Mouse (Mus musculus): ENCODE measurements at regions not wholly inside any gene's neighbourhood (a gene's known extent, or its start where the extent isn't known, plus 50 kb on each side); places are given as distances from the start of the nearest gene placed in this dataset.

GRCm38 (mm10) chr8:115764551-115764950 lies 57.0 kb upstream of the Maf start:
- no peaks in the 10 kb centered on the region for H3K27me3 ChIP-seq (ENCODE audit: control insufficient read depth, insufficient read depth, low read length)
- DNase-seq (ENCODE audit: extremely low read depth, low read depth, low spot score), result no peak
- H3K27ac ChIP-seq (replicated peaks; ENCODE audit: insufficient read depth, low read depth, low read length), result no peak overlapping the region
- no peaks in the 10 kb centered on the region for H3K4me1 ChIP-seq (ENCODE audit: control insufficient read depth, insufficient read depth, low read length)
- H3K36me3 ChIP-seq (ENCODE audit: control insufficient read depth, insufficient read depth, low read length), result no peaks in the 10 kb centered on the region
- H3K79me2 ChIP-seq (ENCODE audit: control insufficient read depth, insufficient read depth, low read length), result no peaks in the 10 kb centered on the region
- TF ChIP-seq CTCF (IDR thresholded peaks at IDR 0.05; ENCODE audit: low read depth, low read length) (no peak), POLR2A (IDR thresholded peaks at IDR 0.05; ENCODE audit: extremely low read depth, insufficient read depth, low read length) (no peak)
- WGBS, result 94% methylated on average over 4 of the region's 4 CpGs
- H3K9ac ChIP-seq (ENCODE audit: low read depth, low read length), result no peak overlapping the region
- H3K4me3 ChIP-seq (ENCODE audit: insufficient read depth, low read depth, low read length), result no peak overlapping the region

GRCm38 (mm10) chr8:115758011-115758410 lies 50.4 kb upstream of the Maf start:
- H3K9ac ChIP-seq (ENCODE audit: low read depth, low read length), result no peak overlapping the region
- peak; percentile 54 for DNase-seq (ENCODE audit: extremely low read depth, low read depth, low spot score)
- no peak overlapping the region for H3K27ac ChIP-seq (replicated peaks; ENCODE audit: insufficient read depth, low read depth, low read length)
- H3K79me2 ChIP-seq (ENCODE audit: control insufficient read depth, insufficient read depth, low read length), result no peaks in the 10 kb centered on the region
- H3K36me3 ChIP-seq (ENCODE audit: control insufficient read depth, insufficient read depth, low read length), result no peaks in the 10 kb centered on the region
- H3K4me1 ChIP-seq (ENCODE audit: control insufficient read depth, insufficient read depth, low read length), result peaks cover 31% of the 10 kb centered on the region
- no peaks in the 10 kb centered on the region for H3K27me3 ChIP-seq (ENCODE audit: control insufficient read depth, insufficient read depth, low read length)
- TF ChIP-seq POLR2A (IDR thresholded peaks at IDR 0.05; ENCODE audit: extremely low read depth, insufficient read depth, low read length), result no peak
- TF ChIP-seq CTCF (IDR thresholded peaks at IDR 0.05; ENCODE audit: low read depth, low read length), result no peak
- no peak overlapping the region for H3K4me3 ChIP-seq (ENCODE audit: insufficient read depth, low read depth, low read length)
- 75% methylated on average over 1 of the region's 1 CpGs for WGBS

Measured in liver, adult 2 months (tissue).